Mouse (Mus musculus): Measurements from ENCODE around the gene Arrdc4.
A peak's percentile ranks its signal among the peaks of the same experiment; 100 is the strongest.

The Arrdc4 gene

GRCm38 (mm10) chr7:68712425-68712824 is 36.6 kb downstream of the Arrdc4 start:
- peak in 1 of 2 experiments; percentile 34 for DNase-seq (ENCODE audit: inconsistent age in 2 of 2, low spot score in 1 of 2)

DNA sequence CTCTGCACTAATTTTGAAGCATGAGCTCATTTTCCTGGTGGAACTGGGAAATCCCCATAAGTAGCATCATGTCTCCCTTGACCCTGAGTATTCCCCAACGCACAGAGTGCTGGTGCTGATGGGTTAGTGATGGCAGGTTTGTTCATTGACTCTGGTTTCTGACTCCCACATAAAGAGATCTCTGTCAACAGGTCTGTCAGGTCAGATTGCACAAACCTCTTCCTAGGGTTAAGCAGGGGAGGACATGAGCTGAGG is 39.8 kb downstream of the Arrdc4 start:
- no peak for DNase-seq (ENCODE audit: inconsistent age in 2 of 2, low spot score in 1 of 2)

DNA sequence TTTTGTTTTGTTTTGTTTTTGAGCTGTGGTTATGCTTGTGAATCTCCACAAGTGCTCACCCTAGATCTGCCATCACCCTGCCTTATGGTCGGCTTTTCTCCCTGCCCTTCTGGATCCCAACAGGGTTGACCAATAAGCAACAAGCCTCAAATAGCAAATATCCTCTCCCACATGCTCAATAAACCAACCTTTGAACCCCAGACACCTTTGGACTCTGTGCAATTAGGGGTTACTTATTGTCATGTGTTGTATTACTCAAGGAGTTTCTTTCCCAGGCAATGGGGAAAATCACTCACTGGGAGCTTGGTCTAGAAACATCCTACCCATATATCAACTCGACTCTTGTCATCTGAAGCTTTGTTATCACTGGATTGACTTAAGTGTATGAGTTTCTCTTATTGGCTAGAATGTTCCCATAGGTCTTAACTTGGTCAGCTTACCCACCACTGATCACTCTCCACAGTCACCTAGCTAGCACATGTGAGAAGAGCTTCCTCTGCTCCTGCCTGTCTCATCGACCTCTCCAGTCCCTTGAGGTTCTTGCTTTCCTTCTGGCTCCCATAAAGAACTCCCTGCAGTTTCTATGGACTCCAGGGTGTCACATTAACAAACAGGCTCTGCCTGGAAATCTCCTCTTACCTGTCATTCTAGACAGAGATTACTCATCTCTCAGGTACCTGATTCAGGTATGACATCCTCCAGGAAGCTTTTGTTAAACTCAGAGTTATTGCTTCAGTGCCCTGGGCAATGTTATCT is 40.3 kb downstream of the Arrdc4 start:
- no peak for DNase-seq (ENCODE audit: inconsistent age in 2 of 2, low spot score in 1 of 2)

DNA sequence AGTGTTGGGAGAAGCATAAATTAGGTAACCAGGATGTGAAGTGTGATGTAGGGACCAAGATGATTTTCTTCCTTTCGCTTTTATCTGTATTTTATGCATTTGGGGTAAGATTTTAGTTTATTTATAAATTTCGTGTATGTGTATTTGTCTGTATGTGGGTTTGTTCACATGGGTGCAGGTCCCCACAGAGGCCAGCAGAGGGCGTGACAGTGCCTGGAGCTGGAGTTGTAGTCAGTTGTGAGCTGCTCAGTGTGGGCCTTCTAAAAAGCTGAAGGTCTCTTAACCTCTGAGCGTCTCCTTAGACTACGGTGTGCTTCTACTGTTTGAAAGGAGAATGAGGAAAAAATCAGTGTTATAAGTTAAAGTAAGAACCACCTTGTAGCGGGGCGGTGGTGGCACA is 43.9 kb downstream of the Arrdc4 start:
- DNase-seq (ENCODE audit: inconsistent age in 2 of 2, low spot score in 1 of 2): no peak

- DNase-seq (ENCODE audit: inconsistent age in 2 of 2, low spot score in 1 of 2): no peak
These were observed 51.7 kb downstream of the Arrdc4 start for GRCm38 (mm10) chr7:68697313-68697712.

DNA sequence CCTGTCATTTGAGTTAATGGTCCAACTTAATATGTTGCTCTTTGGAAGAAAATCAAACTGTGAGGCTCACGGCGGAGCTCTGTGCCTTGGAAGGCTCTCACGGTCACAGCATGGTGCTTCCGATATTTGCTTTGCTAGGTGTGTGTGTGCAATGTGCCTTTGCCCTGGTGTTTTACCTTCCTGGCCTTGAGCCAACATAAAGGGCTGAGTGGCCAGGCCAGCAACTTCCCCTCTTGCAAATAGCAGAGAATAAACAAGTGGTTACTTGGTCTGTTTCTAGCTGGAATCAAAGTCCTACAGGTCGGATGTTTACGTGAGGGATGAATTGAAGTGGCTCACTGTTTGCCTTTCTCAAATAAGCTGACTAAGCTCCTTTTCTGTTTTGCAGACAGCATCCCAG is 52.1 kb downstream of the Arrdc4 start:
- no peak for DNase-seq (ENCODE audit: inconsistent age in 2 of 2, low spot score in 1 of 2)

DNA sequence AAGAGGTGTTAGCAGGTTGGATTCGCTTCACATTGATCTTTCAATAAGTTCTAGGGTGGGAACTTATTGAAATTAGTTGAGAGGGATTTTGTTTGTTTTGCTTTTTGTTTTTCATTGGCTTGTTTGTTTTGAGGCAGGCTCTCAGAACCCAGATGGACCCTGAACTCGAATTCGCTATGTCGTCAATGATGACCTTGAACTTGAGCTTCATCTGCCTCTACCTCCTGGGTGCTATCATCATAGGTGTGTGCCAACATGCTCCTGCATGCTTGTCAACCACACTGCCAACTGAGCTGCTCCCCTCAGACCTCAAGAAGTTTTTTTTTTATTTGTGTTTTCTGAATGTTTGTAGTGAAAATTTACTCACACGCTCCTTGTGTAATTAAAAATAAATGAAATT is 52.6 kb downstream of the Arrdc4 start:
- no peak for DNase-seq (ENCODE audit: inconsistent age in 2 of 2, low spot score in 1 of 2)

DNA sequence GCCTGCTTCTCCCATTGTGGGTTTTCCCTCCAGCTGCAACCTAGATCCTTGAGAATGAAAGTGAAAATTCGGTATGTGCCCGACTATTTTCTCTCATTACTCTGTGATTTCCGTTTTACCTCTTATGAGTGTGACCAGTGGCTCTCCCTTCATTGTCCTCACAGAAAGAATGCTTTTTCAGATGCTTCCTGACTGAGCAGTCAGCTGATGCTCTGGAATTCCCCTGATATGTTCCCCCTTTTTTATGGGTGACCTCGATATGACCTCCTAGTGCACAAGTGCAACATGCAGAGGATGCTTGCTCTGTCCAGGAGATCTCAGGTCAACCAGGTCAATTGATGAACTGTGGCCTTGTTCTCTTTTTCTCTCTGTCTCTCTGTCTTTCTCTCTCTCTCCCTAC is 56.3 kb downstream of the Arrdc4 start:
- no peak for DNase-seq (ENCODE audit: inconsistent age in 2 of 2, low spot score in 1 of 2)

DNA sequence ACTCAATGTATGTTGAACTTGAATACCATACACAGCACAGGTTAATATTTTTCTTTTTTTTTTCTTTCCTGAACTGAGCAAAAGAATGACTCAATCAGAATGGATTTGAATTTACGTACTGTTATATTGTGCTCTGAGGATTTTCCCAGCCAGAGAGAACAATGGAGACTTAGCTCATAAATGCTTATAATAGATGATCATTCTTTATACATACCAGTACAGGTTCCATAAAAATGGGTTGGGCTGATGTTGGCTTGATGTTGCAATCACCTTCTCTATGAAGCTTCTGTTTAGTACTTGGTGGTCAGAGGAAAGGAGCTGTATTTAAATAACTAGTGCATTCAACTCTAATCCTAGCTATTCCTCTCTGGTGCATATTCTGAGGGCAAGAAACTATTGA is 57.6 kb downstream of the Arrdc4 start:
- DNase-seq (ENCODE audit: inconsistent age in 2 of 2, low spot score in 1 of 2): no peak

- DNase-seq (ENCODE audit: inconsistent age in 2 of 2, low spot score in 1 of 2): no peak
These were observed 61.9 kb downstream of the Arrdc4 start for GRCm38 (mm10) chr7:68687140-68687611.
